Mouse (Mus musculus): ENCODE measurements at regions not wholly inside any gene's neighbourhood (a gene's known extent, or its start where the extent isn't known, plus 50 kb on each side); places are given as distances from the start of the nearest gene placed in this dataset.

- TF ChIP-seq EP300 (IDR thresholded peaks at IDR 0.05; ENCODE audit: low read depth in 1 of 2, low read length in 2 of 2) (no peak), POLR2A (IDR thresholded peaks at IDR 0.05; ENCODE audit: control insufficient read depth in 1 of 2, insufficient read depth in 1 of 2, low read depth in 1 of 2, low read length in 2 of 2, poor library complexity in 1 of 2) (no peak), CTCF (IDR thresholded peaks at IDR 0.05 in 2 of 3, conservative IDR thresholded peaks at IDR 0.05 in 1 of 3; ENCODE audit: control insufficient read depth in 1 of 3, insufficient read depth in 1 of 3, low read depth in 2 of 3, low read length in 3 of 3, poor library complexity in 1 of 3, severe bottlenecking in 1 of 3) (no peak), HCFC1 (IDR thresholded peaks at IDR 0.05; ENCODE audit: low read depth, low read length) (no peak), TCF12 (IDR thresholded peaks at IDR 0.05; ENCODE audit: low read depth, low read length) (no peak), E2F4 (IDR thresholded peaks at IDR 0.05; ENCODE audit: borderline replicate concordance, low read depth, low read length) (no peak), USF2 (IDR thresholded peaks at IDR 0.05; ENCODE audit: borderline replicate concordance in 1 of 2, insufficient read depth in 1 of 2, low read depth in 1 of 2, low read length in 2 of 2) (no peak), SIN3A (IDR thresholded peaks at IDR 0.05; ENCODE audit: low read length) (no peak), KAT2A (conservative IDR thresholded peaks at IDR 0.05; ENCODE audit: low read depth, low read length) (no peak), MAX (IDR thresholded peaks at IDR 0.05; ENCODE audit: low read length) (no peak), ZMIZ1 (IDR thresholded peaks at IDR 0.05; ENCODE audit: low read depth, low read length) (no peak), CHD2 (IDR thresholded peaks at IDR 0.05; ENCODE audit: low read length) (no peak), TBP (IDR thresholded peaks at IDR 0.05; ENCODE audit: low read depth, low read length) (no peak)
These were observed 210.3 kb downstream of the Ttll7 start for GRCm38 (mm10) chr3:147062451-147062850.

All from MEL (cell line).